Mouse (Mus musculus) layer of hippocampus, postnatal 10 days (tissue): ENCODE measurements around the gene Zfp87. TPM values are rescaled to one million over a fixed set of nuclear protein-coding genes. Genes with fewer than 3 reads are reported as not detected.
A peak's percentile ranks its signal among the peaks of the same experiment; 100 is the strongest.

Source experiments
- DNase-seq, 2 experiments: peaks; one replicate each; pipeline ENCODE4 v3.0.0; 2021; ENCODE audit warnings: low spot score in 2 of 2
- long read RNA-seq: library from polyadenylated mRNA; stranded (forward); transcript quantifications from one replicate; pipeline ENCODE4 v2.0.0, GENCODE M21; 2023
- total RNA-seq, 2 experiments: library from RNA; stranded (reverse); gene quantifications; 2 replicates each; pipeline ENCODE4 v1.2.3; 2021

Gene Zfp87
- 10 to 100 TPM; 21.8 to 24.5 TPM for total RNA-seq
- long read RNA-seq, transcript Zfp87-204 (4 exons, 2,656 nt) = major isoform, 11 of 17 reads
- long read RNA-seq, partial matches to known transcripts = 0 of 17 reads
- long read RNA-seq, other reads (novel, unspliced or antisense) = 2 of 17 reads

- peak; percentile 89 to 90 for DNase-seq
These were observed at the start of gene Zfp87, which contains the start of gene Gm26965 for GRCm38 (mm10) chr13:67525753-67526410. Gene Zfp87, minus strand, starts transcription at chr13:67526177. Gene Gm26965, minus strand, starts transcription at chr13:67526151.

GRCm38 (mm10) chr13:67572591-67573189 is 46.7 kb upstream of the Zfp87 start:
- no peak for DNase-seq

- DNase-seq = no peak
These were observed 27.8 kb upstream of the Zfp87 start, which contains the start of gene Zfp748 for GRCm38 (mm10) chr13:67553730-67554129. Gene Zfp748, minus strand, starts transcription at chr13:67553830.

GRCm38 (mm10) chr13:67552505-67553346 is 26.7 kb upstream of the Zfp87 start:
- DNase-seq = peak; percentile 80 to 83

GRCm38 (mm10) chr13:67545941-67546340 is 20.0 kb upstream of the Zfp87 start:
- DNase-seq = no peak

- DNase-seq = no peak
These were observed 1.2 kb upstream of the Zfp87 start for GRCm38 (mm10) chr13:67527049-67527730.

GRCm38 (mm10) chr13:67500908-67501307 is 25.1 kb downstream of the Zfp87 start:
- DNase-seq = no peak

- peak; percentile 79 to 81 for DNase-seq
These were observed 25.8 kb downstream of the Zfp87 start, which contains the start of gene Zfp58 for GRCm38 (mm10) chr13:67500084-67500719. Gene Zfp58, minus strand, starts transcription at chr13:67500555.

GRCm38 (mm10) chr13:67495631-67496030 is 30.3 kb downstream of the Zfp87 start:
- no peak for DNase-seq

GRCm38 (mm10) chr13:67484424-67484811 is 41.6 kb downstream of the Zfp87 start:
- DNase-seq = no peak

- DNase-seq = peak; percentile 83
These were observed 42.2 kb downstream of the Zfp87 start, which contains the start of gene Zfp874b for GRCm38 (mm10) chr13:67483625-67484423. Gene Zfp874b, minus strand, starts transcription at chr13:67484258.

- no peak for DNase-seq
These were observed 44.4 kb downstream of the Zfp87 start for GRCm38 (mm10) chr13:67481528-67481927.

- no peak for DNase-seq
These were observed 56.7 kb downstream of the Zfp87 start for GRCm38 (mm10) chr13:67469274-67469673.

Other genes starting within 250 kb of the Zfp87 start
- gene Zfp458, start 247.7 kb downstream of the Zfp87 start, total RNA-seq = 10 to 100 TPM; 18.3 to 21.5 TPM
- 1 to 10 TPM; 5.3 TPM for gene Zfp457, start 219.7 kb downstream of the Zfp87 start, total RNA-seq
- gene Zfp595, start 193.6 kb downstream of the Zfp87 start, total RNA-seq = 1 to 10 TPM; 2.6 to 3.2 TPM
- gene Gm28044, start 165.6 kb downstream of the Zfp87 start, total RNA-seq = 1 to 10 TPM; 1.1 to 1.2 TPM
- gene Zfp953, start 165.6 kb downstream of the Zfp87 start, total RNA-seq = under 1 TPM; 0.66 to 0.91 TPM
- gene Gm28041, start 150.4 kb downstream of the Zfp87 start, total RNA-seq = not detected
- under 1 TPM; 0.75 to 0.78 TPM for gene Zfp456, start 150.4 kb downstream of the Zfp87 start, total RNA-seq
- 1 to 10 TPM; 2.4 to 3.2 TPM for gene Zfp429, start 126.4 kb downstream of the Zfp87 start, total RNA-seq
- gene Zfp459, start 104.8 kb downstream of the Zfp87 start, total RNA-seq = 1 to 10 TPM; 2.0 to 2.3 TPM
- gene Zfp874a, start 74.6 kb downstream of the Zfp87 start, total RNA-seq = 10 to 100 TPM; 10.8 to 11.2 TPM
- 10 to 100 TPM; 13.7 to 15.7 TPM for gene Zfp874b, start 41.9 kb downstream of the Zfp87 start, total RNA-seq
- gene Zfp58, start 25.6 kb downstream of the Zfp87 start, total RNA-seq = 1 to 10 TPM; 5.8 to 8.0 TPM
- gene Gm26965, start within 50 bp of the Zfp87 start, total RNA-seq = under 1 TPM in 1 of 2 experiments, not detected in 1; 0.87 TPM
- gene Zfp748, start 27.7 kb upstream of the Zfp87 start, total RNA-seq = 1 to 10 TPM; 7.4 to 9.7 TPM
- gene Zfp729b, start 83.5 kb upstream of the Zfp87 start, total RNA-seq = 1 to 10 TPM; 8.6 to 9.0 TPM
- gene Gm49345, start 111.6 kb upstream of the Zfp87 start, total RNA-seq = 1 to 10 TPM in 1 of 2 experiments, not detected in 1; 1.4 TPM
- 1 to 10 TPM; 8.0 to 9.0 TPM for gene Zfp729a, start 111.6 kb upstream of the Zfp87 start, total RNA-seq
- gene Zfp738, start 160.9 kb upstream of the Zfp87 start, total RNA-seq = 10 to 100 TPM; 21.4 to 22.8 TPM
- gene Zfp65, start 203.0 kb upstream of the Zfp87 start, total RNA-seq = 10 to 100 TPM; 14.8 to 16.1 TPM
- 1 to 10 TPM; 5.5 to 6.9 TPM for gene Zfp85, start 229.1 kb upstream of the Zfp87 start, total RNA-seq